Mouse (Mus musculus) v-Abl transformed pro-B cells (cell line): ENCODE measurements around the gene Mogs.

Source experiments
- in situ Hi-C, 2 experiments: fragments of 400-800 bp; cut with MboI; formaldehyde crosslinking; loops; one replicate each; pipeline ENCODE4 v1.15.1; 2025; ENCODE audit not compliant: unreplicated experiment in 2 of 2

Mogs gene

DNA sequence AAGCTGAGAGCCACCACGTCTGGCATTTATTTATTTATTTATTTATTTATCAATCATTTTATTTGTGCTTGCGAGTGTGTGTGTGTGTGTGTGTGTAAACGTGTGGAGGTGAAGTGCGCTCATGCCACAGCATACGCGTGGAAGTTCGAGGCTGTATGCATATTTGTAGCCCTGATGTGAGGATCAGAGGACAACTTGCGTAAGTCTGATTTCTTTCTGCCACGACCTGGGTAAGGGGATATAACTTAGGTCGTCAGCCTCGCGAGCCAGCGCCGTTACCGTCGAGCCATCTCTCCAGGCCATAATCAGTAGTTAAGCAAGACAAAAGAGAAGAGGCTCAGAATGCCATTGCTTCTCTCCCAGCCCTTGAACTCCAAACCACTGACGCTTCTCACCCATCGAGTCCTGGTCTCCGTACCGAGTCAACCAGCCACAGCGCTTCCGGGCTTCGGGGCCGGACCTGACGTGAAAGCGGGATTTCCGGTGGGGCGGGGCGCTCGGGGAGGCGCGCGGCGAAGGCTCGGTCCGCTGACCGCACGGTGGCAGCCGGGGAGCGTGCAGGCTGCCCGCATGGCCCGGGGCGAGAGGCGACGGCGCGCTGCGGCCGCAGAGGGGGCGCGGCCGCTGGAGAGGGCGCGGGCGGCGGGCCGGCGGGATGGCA is at the start of gene Mogs:
Mogs (plus strand) TSS at position 486 of the 661 bp plus-strand sequence.
- in situ Hi-C loops = loop anchor here in 1 of 2 experiments (5.0 kb wide), 1 partner anchor 42 kb away; the partner anchor contains the start of genes 1700003E16Rik and Wdr54

DNA sequence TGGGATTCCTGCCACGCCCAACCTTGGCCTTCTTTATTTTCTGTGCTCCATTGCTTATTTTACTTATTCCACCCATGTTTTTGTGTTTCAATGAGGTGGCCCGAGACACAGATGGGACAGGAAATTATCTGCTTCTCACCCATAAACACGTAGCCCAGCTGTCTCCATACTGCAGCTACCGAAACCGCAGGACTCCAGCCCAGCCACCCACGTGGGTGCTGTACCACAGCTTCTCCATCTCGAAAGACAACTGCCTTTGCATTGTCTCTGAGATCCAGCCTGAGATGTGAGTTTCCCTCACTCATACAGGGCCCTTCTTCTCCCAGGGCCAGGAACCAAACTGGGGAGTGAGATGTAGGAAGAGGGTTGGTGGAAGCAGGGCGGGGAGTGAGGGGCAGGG is 49.3 kb upstream of the Mogs start:
- in situ Hi-C loops = no loop called here

DNA sequence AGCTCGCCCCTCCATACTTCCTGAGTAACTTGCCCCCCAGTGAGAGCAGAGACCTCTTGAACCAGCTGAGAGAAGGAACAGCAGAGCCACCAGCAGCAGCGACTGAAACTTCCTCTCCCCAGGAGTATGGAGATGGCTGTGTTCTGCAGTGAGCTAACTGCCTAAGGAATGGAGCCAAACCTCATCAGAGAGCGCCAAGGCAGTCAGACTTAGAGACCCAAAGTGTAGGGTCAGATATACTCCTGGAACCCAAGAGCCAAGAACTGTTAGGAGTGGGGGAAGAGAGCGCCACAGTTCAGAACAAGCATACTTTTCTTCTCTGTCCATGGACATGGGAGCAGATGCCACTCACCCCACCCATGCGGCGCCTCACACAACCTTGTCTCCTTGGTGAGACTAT is 48.9 kb upstream of the Mogs start:
- in situ Hi-C loops = no loop called here

DNA sequence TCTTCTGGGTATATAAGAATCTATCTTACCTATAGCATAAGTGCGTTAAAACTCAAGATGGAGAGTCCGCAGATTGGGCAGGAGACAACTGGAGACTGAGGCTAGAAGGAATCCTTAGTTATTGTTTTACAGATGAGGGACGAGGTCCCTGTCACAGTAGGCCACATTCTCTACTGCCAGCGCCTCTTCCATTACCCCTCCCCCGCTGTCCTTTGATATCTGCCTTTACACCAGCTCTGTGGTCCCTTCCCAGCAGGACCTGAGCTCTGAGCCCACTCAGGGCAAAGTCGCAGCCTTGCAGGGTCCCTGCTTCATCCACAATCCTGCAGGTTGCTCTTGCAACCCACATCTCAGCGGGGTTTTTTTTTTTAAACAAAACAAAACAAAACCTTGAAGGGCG is 47.1 kb upstream of the Mogs start:
- in situ Hi-C loops = no loop called here

DNA sequence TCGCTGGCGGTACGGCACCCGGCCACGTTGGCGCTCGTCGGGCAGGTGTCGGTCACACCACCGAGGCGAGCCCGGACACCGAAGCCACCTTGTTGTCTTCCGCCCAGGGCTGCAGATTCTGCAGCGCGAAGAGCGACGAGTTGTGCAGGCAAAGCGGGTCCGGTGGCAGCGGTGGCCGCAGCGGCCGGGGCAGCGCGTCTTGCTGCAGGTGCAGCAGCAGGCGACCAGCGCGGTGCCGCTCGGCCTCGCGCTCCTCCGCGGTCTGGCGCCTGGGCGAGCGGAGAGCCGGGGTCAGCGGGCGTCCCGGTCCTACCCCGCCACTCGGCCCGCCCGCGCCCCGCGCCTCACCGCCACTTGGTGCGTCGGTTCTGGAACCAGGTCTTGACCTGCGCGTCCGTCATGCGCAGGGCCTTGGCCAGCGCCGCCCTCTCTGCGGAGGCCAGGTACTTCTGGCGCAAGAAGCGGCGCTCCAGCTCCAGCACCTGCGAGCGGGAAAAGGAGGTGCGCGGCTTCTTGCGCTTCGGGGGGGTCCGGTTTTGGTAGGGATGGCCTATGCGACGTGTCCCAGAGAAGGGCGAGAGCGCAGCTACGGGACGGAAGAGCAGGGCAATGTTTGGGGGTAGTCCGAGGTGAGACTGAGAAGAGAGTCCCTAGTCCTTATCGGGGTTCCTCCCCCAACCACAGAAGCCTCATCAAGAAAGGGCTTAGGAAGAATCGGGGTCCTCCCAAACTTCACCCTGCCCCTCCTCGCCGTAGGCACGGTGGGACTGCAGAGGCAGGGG is 46.4 kb upstream of the Mogs start:
- in situ Hi-C loops = no loop called here

DNA sequence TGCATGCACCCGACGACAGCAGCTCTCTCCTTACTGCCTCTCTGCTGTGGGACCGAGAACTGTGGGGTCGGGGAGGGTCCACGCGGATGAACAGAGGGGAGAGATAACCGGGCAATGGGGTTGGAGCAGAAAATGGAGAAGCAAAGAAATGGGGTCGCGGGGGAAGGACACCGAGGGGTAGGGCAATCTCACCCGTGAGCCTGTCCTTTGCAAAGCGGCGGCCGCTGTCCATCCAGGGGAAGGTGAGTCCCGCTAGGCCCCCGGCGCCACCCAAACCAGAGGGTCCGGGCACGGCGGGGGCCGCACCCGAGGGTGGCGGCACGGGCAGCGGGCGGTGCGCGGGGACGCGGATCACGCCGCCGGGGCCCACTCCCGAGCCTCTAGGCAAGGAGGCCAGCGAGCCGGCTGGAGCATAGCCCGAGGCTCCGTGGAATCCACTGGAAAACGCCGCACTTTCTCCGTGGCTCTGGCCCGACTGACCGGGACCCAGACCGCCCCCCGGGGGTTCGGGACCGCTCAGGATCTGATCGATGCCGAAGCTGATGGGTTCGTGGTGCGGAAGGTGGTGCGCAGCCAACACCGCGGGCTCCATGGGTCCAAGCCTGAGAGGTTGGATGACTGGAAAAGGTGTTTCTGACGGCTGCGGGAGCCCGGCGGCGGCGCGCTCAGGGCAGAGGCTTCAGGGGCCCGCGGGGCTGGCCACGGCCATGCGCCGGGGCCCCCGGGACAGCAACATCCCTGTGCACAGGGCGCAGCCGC is 45.6 kb upstream of the Mogs start:
- in situ Hi-C loops = no loop called here

DNA sequence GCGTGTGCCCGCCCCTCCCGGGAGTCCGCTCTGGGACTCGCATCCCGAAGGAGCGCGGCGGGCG is 45.2 kb upstream of the Mogs start, which contains the start of gene Tlx2:
Tlx2 (minus strand) TSS at position 47 of the 64 bp plus-strand sequence.
- in situ Hi-C loops = no loop called here

DNA sequence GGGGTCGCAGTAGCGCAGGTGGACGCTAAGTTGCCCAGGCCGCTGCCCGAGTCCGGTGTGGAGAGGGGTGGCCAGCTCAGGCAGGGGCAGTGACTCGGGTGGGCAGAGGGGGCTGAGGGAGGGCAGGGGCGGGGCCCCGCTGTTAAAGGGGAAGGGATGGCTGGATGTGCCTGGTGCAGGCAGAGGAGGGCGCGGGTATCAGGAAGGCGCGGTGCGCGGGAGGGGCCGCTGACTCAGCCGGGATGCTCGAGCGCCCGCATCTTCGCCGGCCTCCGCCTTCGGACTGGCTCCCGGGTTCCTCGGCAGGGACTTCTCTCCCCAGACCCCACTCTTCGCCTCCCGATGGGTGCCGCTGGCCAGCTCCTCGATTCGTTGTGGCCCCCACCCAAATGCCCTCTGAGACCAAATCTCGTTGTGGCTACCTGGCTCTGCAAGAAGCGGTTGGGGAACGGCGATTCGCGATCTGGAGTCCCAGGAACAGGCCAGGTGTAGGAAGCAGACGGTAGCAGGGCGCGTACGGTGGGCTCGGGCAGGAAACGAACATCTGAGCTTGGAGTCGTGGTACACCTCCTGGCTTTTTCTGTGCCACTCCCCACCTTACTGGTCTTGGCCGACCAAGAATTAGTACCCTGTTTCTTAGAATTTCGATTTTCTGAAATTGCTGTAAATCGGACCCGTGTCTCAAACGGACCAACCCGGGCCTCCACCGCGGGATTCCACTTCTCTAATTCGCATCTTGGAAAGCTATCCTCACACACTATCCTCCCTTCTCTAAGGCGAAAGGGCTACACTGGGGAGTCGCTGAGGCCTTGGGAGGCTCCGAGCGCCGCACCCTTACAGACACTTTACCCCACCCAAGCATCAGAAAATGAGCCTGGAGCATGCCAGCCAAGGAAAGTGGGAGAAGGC is 44.7 kb upstream of the Mogs start:
- in situ Hi-C loops = no loop called here

DNA sequence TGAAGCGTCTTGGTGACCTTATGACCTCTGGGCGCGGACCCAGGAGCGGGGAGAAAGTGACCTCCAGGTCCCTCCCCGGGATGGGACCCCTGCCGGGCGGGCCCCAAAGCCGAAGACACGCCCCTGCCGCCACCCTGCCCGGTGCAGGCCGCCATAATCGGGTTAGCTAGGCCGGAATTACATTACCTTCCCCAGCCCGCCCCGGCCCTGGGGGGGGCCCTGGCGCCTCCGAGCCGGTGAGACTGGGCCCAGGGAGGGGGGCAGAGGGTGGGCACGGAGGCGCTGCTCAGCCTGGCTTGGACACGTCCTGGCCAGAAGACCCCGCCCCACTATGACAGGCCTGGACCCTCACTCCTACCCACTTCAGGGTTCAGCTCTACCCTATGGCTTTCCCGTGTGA is 44.1 kb upstream of the Mogs start:
- in situ Hi-C loops = no loop called here

DNA sequence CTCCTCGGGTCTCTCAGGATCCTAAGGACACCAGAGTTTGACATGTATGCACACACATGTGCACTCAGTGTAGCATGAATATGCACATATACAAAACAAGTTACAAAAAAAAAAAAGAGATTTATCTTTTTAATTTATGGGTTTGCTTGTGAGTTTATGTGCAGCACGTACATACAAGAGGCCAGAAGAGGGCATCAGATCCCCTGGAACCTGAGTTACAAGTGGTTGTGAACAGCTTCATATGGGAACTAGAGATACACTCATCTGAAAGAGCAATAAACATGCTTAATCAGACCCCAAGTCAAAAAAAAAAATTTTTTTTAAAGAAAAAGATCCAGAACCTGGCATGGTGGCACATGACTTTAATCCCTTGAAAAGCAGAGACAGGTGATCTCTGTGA is 40.3 kb upstream of the Mogs start:
- in situ Hi-C loops = loop anchor here in 1 of 2 experiments (5.0 to 25.0 kb wide), 2 partner anchors 78 to 1113 kb away; partner anchors contain the start of gene Mrpl19

DNA sequence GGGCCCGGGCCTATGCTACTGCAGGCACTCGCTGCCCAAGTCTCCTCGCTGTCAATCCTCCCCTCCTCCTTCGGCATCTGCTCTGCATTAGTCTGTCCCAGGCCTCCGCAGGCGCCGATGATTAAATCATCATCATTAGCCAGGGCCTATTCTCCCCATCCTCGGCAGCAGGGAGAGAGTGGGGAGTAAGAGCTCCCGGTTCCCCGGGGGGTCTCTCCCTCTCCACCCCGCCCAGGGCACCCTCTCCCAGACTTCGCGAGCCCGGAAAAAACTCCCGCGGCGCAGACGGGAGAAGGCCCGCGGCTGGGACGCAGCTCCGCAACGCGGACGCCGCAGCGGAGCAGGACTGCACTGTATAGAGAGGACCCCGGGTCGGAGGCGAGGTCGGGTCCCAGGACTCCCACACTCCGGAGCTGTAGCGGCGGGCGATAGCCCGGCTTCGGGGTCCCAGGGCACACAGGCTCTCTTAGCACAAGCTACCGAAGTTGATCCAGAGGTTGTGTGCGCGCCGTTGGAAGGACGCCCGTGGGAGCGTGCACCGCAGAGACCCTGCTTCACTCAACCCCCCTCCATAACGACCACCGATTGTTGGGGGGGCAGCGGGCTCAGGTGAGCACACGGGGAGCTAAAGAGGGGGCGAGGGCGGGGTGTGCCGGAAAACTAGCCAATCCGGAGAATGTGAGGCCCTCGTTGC is 37.5 kb upstream of the Mogs start, which contains the start of gene Pcgf1:
Pcgf1 (plus strand) TSS at position 240 of the 694 bp plus-strand sequence.
- in situ Hi-C loops = loop anchor here in 1 of 2 experiments (5.0 to 25.0 kb wide), 2 partner anchors 80 to 1115 kb away; partner anchors contain the start of gene Mrpl19

DNA sequence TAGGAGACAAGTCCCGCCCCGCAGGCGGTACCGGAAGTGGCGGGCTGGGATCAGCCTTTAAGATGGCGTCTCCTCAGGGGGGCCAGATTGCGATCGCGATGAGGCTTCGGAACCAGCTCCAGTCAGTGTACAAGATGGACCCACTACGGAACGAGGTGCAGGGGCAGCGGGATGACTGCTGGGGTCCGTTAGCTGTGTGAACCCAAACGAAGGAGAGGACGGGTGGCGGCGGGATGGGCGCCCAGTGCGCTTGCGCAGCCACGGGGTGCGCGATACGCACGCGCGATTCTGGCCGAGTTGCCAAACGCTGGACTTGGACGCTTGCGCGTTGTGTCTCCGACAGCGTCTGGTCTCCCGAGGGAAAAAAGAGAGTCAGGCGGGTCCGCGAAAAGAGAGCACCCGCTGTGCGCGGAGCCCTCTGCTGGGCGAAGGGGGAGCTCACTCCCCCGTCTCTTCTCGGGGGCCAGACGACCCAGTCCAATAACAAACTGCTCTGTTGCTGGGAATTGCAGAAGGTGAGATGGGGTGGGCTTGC is 36.9 kb upstream of the Mogs start:
- in situ Hi-C loops = loop anchor here in 1 of 2 experiments (5.0 to 25.0 kb wide), 2 partner anchors 81 to 1116 kb away; partner anchors contain the start of gene Mrpl19

DNA sequence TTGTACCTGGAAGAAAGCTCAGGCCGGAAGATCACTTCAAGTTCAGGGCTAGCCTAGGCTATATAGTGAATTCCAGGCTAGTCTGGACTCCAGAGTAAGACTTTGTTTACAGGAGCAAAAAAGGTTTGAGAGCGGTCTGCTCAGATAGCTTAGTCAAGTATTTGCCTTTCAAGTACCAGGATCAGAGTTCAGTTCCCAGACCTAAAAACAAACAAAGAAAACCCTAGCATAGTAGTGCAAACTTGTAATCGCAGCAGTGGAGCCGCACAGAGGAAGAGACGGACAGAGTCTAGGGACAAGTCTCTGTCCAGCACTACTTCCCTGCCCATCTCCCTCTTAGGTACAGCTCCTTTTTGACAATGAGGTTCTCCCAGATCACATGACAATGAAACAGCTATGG is 35.1 kb upstream of the Mogs start:
- in situ Hi-C loops = loop anchor here in 1 of 2 experiments (25.0 kb wide), 1 partner anchor 1118 kb away; the partner anchor contains the start of gene Mrpl19

DNA sequence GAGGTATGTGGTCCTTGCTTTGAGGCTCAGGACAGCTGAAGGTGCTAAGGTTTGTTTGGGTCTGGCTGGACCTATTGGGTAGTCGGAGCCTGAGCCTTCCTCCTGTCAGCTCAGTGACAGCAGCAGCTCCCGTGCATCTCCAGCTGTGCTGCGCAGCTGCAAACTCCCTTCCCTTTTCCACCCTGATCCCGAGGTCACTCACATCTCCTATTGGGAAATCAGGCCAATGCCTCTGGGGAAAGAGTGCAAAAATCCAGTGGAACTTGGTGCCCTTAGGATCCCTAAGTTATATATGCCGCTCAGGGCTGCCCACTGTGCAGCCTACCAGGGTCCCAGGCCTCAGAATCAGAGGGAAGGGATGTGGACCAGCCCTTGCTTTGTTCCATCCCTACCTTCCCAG is 31.8 kb upstream of the Mogs start:
- in situ Hi-C loops = loop anchor here in 1 of 2 experiments (25.0 kb wide), 1 partner anchor 1121 kb away; the partner anchor contains the start of gene Mrpl19

DNA sequence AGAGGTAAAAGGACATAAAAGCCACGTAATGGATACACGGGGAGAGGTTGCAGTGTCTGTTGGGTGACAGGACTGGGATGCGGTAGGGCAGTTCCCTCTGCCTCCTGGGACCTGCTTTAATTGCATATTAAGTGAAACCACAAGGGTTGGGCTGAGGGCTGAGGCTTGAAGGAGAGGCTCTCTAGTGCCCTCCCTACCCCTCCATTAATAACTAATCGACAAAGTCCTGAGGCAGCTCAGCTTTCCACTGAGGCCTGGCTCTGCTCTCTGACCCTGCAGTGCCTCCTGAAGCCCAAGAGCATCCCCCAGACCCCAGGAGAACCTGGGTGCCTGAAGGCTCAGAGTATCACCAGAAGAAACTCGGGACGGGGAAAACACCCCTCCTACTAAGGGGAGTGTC is 30.8 kb upstream of the Mogs start:
- in situ Hi-C loops = loop anchor here in 1 of 2 experiments (25.0 kb wide), 1 partner anchor 1122 kb away; the partner anchor contains the start of gene Mrpl19

DNA sequence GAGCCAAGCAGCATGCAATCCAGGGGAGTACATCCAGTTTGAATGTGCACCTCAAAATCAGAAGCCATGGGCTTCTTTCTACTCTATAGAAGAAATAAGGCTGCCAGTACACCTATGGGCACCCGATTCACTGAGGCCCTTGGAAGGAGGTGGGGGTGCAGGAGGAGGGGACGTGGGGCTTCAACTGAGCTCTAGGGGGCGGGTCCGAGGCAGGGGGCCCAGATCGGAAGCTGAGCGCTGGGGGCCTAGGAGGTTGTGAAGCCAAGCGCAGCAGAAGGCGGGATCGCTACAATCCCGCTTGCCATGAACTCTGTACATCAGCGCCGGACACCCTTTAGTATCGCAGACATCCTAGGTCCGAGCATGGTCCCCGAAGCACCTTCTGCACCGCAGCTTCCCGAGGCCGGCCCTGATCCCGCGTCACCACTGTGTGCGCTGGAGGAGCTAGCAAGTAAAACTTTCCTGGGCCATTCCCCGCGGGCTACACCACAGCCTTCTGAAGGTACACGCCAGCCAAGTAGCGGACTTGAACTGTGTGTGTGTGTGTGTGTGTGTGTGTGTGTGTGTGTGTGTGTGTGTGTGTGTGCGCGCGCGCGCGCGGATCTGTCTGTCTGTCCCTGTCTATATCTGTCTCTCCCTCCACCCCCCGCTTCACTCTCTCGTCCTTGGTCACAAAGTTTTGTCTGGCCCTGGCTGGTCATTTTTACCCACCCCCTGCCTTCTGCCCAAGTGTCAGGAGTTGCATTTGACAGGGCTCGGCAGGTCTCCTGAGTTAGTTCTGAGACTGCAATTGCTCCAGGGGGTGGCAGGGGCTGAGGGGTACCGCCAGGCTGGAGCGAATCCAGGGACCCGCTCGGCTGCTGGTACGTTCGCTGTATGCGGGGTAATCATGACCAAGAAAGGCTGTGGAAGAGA is 28.9 kb upstream of the Mogs start, which contains the start of gene Lbx2:
Lbx2 (plus strand) TSS at position 247 of the 915 bp plus-strand sequence.
- in situ Hi-C loops = loop anchor here in 1 of 2 experiments (25.0 kb wide), 1 partner anchor 1124 kb away; the partner anchor contains the start of gene Mrpl19

DNA sequence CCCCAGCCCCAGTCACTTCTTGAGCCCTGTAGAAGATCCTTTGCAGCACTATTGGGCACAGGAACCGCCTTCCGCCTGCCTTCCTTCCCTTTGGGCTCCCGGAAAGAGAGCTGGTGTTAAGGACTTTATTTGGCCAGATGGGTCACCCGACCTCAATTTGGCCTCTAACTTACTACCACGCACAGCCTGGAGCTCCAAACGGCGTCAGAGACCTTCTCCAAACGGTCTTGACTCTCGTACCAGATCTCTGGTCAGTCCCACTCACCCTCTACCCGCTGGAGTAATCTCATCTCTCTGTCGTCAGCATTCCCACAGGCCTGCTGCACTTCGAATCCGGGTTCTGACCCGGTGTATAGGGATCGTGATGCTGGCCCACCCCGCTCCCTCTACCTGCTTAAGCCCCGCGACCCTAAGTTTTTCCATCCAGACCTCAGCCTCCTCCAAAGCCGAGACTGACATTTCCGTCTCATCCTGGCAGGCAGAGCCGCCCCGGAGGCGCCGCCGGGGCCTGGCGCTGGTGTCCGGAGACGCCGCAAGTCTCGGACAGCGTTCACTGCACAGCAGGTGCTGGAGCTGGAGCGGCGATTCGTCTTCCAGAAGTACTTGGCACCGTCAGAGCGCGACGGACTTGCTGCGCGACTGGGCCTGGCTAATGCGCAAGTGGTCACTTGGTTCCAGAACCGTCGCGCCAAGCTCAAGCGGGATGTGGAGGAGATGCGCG is 27.9 kb upstream of the Mogs start:
- in situ Hi-C loops = loop anchor here in 1 of 2 experiments (25.0 kb wide), 1 partner anchor 1125 kb away; the partner anchor contains the start of gene Mrpl19
